Mouse (Mus musculus) embryonic facial prominence, embryonic 10.5 days (tissue): ENCODE data around the gene Aox4. TPM values are rescaled to one million over a fixed set of nuclear protein-coding genes. Genes with fewer than 3 reads are reported as not detected.

Experiments
- DNase-seq: peaks from one replicate; pipeline ENCODE4 v3.0.0-alpha.2; 2017; ENCODE audit warnings: low spot score
- H3K27ac ChIP-seq: fragments of 300-500 bp; sonication (generic); replicated peaks from 2 replicates; pipeline ENCODE4 v1.5.1; 2016; ENCODE audit warnings: mild to moderate bottlenecking
- H3K27me3 ChIP-seq: fragments of 300-500 bp; sonication (generic); replicated peaks from 2 replicates; pipeline ENCODE4 v1.6.1; 2016; ENCODE audit warnings: low read depth, mild to moderate bottlenecking; ENCODE audit not compliant: poor library complexity, severe bottlenecking
- H3K36me3 ChIP-seq: fragments of 300-500 bp; sonication (generic); replicated peaks from 2 replicates; pipeline ENCODE4 v1.6.1; 2016; ENCODE audit warnings: mild to moderate bottlenecking, moderate library complexity
- H3K4me1 ChIP-seq: fragments of 300-500 bp; sonication (generic); 2 replicates; pipeline ENCODE4 v1.6.1; 2016
- H3K4me3 ChIP-seq: fragments of 300-500 bp; sonication (generic); 2 replicates; pipeline ENCODE4 v1.5.1; 2016; ENCODE audit warnings: mild to moderate bottlenecking, moderate library complexity
- H3K9me3 ChIP-seq: fragments of 300-500 bp; sonication (generic); 2 replicates; pipeline ENCODE4 v1.6.1; 2016; ENCODE audit warnings: mild to moderate bottlenecking
- WGBS: fragments of 180-500 bp; shearing (Covaris S2); methylation state at CpG from one replicate; pipeline ENCODE4 v1.1.7; 2016; 5-methylcytosine and 5-hydroxymethylcytosine counted together
- polyA plus RNA-seq: library from polyadenylated mRNA; unstranded; fragments of >200 nt; fragmentation: Nextera tagmentation; extraction: Ambion mirVana; gene quantifications from 2 replicates; pipeline ENCODE4 v1.2.1, GENCODE M21; 2016

The Aox4 gene
- polyA plus RNA-seq: 0.12 TPM in 1 of 2 replicates, not detected in the other

DNA sequence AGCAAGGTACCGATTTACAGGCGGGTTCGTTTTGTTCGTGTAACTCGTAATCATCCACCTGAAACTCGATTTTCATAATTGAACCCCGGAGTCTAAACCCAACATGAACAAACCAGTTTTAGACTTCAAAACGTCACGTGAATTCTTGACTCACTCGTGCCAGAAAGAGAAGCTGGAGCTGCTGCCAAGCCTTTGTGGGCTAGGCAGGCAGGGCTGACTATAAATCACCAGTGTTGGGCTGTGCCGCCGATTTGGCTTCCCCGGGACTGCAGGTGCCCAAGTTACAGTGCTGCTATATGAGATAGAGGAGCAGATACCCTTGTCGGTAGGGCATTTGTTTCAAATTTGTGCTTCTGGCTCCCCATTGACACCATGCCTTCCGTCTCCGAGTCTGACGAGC lies at the start of gene Aox4:
Gene Aox4, plus strand, starts transcription at position 195 of the 400 bp plus-strand sequence.
- 87% methylated on average over 17 of the region's 17 CpGs for WGBS
- Histone ChIP-seq H3K27ac (no peak within 1 kb of the TSS), H3K9me3 (no peaks in the 10 kb centered on the region), H3K36me3 (no peaks in the 10 kb centered on the region), H3K4me1 (peaks cover 7% of the 10 kb centered on the region; the same call in 1 of the 2 replicates), H3K4me3 (no peak within 1 kb of the TSS), H3K27me3 (no peaks in the 10 kb centered on the region)
- DNase-seq: no peak

DNA sequence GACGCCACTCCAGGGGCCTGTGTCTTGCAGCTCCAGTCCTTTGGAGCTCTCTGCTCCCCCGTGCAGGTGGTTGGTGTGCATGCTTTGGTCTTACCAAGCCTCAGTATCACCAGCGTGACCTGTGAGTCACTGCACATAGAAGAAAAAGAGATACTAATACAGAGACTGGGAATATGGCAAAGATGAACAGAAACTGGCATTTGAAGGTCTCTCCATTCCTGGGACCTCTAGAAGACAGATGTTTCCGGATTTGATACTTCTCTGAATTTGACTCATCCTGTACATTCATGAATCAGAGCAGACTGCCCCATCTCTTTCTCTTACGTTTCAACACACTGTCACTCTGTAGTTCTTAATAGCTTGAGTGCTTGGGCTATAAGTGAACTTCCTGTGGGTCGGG lies 40.3 kb upstream of the Aox4 start:
- no peak for DNase-seq
- H3K27ac ChIP-seq: no peak overlapping the region
- no peaks in the 10 kb centered on the region for H3K36me3 ChIP-seq
- H3K4me3 ChIP-seq: no peak overlapping the region
- H3K27me3 ChIP-seq: no peaks in the 10 kb centered on the region
- 73% methylated on average over 6 of the region's 6 CpGs for WGBS
- peaks cover 15% of the 10 kb centered on the region; the same call in 1 of the 2 replicates for H3K4me1 ChIP-seq
- no peaks in the 10 kb centered on the region for H3K9me3 ChIP-seq

DNA sequence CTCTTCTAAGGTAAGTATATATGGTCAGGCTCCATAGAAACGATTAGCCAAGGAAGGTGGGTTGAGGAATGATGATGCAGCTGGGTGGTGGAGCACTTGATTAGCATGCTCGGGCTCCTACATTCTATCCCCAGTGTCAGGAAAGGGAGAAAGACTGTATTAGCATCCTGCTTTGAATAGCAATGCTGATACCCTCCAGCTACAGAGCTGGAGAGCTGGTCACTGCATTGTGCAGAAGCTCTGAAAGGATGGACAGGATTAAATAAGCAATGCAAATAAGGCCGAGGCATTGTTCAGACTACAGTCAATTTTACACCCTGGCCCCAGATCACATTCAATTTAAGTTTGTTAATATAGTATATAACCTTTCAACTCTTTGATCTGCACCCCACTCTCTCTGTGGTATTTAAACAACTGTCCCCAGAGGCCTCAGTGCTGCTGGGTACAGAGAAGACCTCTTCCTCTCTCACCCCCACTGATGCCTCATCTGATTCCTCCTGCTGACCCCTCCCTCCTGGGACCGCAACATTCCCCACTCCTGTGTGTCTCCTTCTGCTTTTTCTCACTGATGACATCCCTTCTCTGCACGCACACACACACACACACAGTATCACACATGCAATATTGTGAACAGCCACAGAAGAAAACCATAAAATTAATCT lies 21.6 kb upstream of the Aox4 start:
- no peak for DNase-seq

DNA sequence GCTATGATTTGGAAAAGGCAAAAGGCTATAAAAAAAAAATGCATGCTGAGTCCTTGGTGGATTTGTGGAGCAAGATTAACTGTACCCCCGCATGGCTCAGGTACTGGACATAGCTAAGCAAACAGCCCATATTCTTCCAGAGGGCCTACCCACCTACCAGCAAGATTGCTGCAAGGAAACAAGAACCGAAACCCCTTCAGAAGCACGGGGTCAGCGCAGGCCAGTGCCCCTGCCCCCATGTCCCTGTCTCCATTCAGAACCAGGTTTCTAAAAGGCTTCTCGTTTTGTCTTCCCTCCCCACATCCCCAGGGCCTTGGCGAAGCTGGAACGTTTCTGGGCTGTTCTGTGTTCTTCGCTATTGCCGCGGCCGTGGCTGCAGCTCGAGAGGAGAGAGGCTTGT lies 15.9 kb upstream of the Aox4 start:
- H3K36me3 ChIP-seq: no peaks in the 10 kb centered on the region
- no peak overlapping the region for H3K27ac ChIP-seq
- no peaks in the 10 kb centered on the region for H3K9me3 ChIP-seq
- WGBS: 84% methylated on average over 12 of the region's 12 CpGs
- no peak overlapping the region for H3K4me3 ChIP-seq
- 0 out of 2 replicates have a peak, but pooled peaks cover 4% of the 10 kb centered on the region for H3K4me1 ChIP-seq
- no peaks in the 10 kb centered on the region; the same call in 1 of the 2 replicates for H3K27me3 ChIP-seq
- no peak for DNase-seq

More for the DNA sequence above, 21.6 kb upstream of the Aox4 start:
- no peaks in the 10 kb centered on the region for H3K4me1 ChIP-seq
- no peak overlapping the region for H3K4me3 ChIP-seq
- WGBS: 60% methylated on average over 5 of the region's 5 CpGs
- H3K9me3 ChIP-seq: no peaks in the 10 kb centered on the region
- H3K36me3 ChIP-seq: no peaks in the 10 kb centered on the region
- no peak overlapping the region for H3K27ac ChIP-seq
- H3K27me3 ChIP-seq: no peaks in the 10 kb centered on the region

DNA sequence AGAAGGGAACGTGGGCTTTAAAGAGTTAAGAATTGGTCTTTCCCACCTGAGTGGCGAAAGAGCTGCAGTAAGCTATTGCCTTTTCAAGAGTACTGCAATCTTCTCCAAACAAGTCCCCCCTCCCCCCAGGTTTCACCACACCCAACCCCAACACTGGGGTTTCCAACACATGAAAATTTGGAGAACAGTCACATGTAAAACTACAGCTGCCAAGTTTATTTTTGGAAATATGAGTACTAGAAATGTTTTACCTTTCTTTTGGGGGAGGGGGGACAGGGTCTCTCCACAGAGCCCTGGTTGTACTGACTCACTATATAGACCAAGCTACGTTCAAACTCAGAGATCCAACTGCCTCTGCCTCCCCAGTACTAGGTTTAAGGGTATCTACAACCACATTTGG lies 15.2 kb upstream of the Aox4 start:
- no peaks in the 10 kb centered on the region; the same call in 1 of the 2 replicates for H3K27me3 ChIP-seq
- no peaks in the 10 kb centered on the region for H3K36me3 ChIP-seq
- H3K4me1 ChIP-seq: 0 out of 2 replicates have a peak, but pooled peaks cover 4% of the 10 kb centered on the region
- no peak overlapping the region for H3K27ac ChIP-seq
- WGBS: 76% methylated on average over 3 of the region's 3 CpGs
- no peak for DNase-seq
- no peaks in the 10 kb centered on the region for H3K9me3 ChIP-seq
- H3K4me3 ChIP-seq: no peak overlapping the region

DNA sequence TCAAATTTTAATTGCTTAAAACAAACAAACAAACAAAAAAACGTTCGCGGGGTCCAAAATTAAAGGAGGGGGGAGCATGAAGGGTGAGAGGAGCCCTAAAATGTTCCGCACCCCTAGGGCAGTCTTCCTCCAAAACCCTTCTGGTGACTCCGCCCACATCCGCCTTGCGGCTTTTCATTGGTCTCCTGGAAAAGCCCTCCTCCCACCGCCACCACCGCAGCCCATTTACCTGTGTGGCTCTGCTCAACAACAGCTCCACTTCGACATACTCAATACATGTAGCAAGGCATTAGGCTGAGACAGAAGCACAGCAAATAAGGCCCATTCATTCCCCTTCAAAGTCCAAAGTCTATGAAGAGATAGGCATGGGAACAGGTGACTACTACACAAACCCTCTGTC lies 14.7 kb upstream of the Aox4 start:
- Histone ChIP-seq H3K27ac (no peak overlapping the region), H3K9me3 (no peaks in the 10 kb centered on the region), H3K27me3 (no peaks in the 10 kb centered on the region; the same call in 1 of the 2 replicates), H3K36me3 (no peaks in the 10 kb centered on the region), H3K4me3 (no peak overlapping the region), H3K4me1 (0 out of 2 replicates have a peak, but pooled peaks cover 4% of the 10 kb centered on the region)
- no peak for DNase-seq
- 14% methylated on average over 10 of the region's 10 CpGs for WGBS

DNA sequence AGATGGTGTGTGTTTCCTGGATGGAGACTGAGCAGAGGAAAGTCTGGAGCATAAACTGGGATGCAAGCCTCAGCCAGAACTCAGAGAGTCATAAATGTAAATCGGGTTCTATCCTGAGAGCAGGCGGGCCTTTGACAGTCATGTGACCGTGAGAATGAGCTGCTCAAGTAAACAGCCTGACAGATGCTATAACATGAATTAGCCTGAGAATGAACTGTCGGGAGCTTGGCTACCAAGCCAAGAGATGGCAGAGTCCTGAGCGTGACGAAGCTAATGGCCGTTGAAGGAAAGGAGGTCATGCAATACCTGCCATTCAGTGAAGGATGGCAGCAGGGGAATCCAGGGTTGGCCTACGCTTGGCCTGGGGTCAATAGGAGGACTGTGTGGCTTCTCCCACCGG lies 13.2 kb upstream of the Aox4 start:
- Histone ChIP-seq H3K4me3 (no peak overlapping the region), H3K36me3 (no peaks in the 10 kb centered on the region), H3K27me3 (no peaks in the 10 kb centered on the region; the same call in 1 of the 2 replicates), H3K4me1 (0 out of 2 replicates have a peak, but pooled peaks cover 4% of the 10 kb centered on the region), H3K27ac (no peak overlapping the region), H3K9me3 (no peaks in the 10 kb centered on the region)
- DNase-seq: no peak
- WGBS: 83% methylated on average over 9 of the region's 9 CpGs

DNA sequence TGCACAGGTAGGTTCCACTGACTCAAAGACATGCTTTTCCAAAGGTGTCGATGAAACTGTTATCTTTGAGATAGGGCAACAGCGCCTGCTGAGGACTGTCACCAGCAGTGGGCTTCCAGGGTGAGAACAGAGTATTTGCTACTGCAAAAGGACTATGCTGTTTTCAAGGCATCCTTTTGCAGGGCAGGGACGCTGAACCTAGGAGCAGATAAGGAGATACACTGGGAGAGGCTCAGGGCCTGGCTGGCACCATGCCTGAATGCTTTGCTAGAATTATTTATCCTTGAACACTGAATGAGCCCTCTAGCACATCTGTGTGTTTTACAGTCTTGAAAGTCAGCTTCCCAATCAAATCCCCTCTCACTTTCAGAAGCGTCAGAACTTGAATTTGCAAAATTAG lies 11.8 kb upstream of the Aox4 start:
- 0 out of 2 replicates have a peak, but pooled peaks cover 4% of the 10 kb centered on the region for H3K4me1 ChIP-seq
- DNase-seq: no peak
- WGBS: 78% methylated on average over 4 of the region's 4 CpGs
- H3K36me3 ChIP-seq: no peaks in the 10 kb centered on the region
- H3K27ac ChIP-seq: no peak overlapping the region
- H3K4me3 ChIP-seq: no peak overlapping the region
- no peaks in the 10 kb centered on the region; the same call in 1 of the 2 replicates for H3K27me3 ChIP-seq
- no peaks in the 10 kb centered on the region for H3K9me3 ChIP-seq

DNA sequence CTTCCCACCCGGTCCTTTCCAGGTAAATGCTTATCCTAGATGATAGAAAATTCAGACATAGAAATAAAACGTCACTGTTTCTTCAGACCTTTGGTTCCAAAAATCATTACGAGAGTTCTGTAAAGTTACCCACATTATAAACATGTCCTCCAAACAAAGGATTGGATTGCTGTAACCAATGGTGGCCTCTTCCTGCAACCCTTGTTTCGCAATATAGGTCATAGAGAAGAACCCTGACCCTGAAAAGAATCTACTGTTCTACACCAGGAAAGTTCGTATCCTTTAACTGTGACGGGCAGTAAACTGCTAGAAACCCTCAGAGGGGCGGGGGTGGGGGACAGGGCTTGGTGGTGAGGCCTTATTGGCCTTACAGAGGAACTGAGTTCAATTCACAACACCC lies 2.6 kb downstream of the Aox4 start:
- 86% methylated on average over 7 of the region's 7 CpGs for WGBS
- peaks cover 7% of the 10 kb centered on the region; the same call in 1 of the 2 replicates for H3K4me1 ChIP-seq
- no peaks in the 10 kb centered on the region for H3K36me3 ChIP-seq
- DNase-seq: no peak
- H3K4me3 ChIP-seq: no peak overlapping the region
- no peaks in the 10 kb centered on the region for H3K27me3 ChIP-seq
- H3K9me3 ChIP-seq: no peaks in the 10 kb centered on the region
- no peak overlapping the region for H3K27ac ChIP-seq

DNA sequence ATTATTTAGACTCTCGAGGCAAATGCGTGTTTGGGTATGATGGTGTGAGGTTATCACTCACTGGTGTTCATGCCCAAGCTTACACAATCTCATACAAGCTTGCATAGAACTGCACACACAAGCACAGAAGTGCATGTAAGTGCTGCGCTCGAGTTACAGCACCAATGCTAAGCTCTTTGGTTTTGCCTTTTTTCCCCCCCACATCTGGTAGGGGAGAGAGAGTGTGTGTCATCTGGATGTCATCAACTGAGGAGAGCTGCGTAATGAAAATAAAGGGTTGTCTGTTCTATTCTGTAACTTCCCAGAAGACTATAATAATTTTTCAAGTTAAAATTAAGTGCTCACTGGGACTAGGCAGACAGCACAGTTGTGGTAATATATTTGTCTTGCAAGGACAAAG lies 3.6 kb downstream of the Aox4 start:
- Histone ChIP-seq H3K4me3 (no peak overlapping the region), H3K9me3 (no peaks in the 10 kb centered on the region), H3K27ac (no peak overlapping the region), H3K27me3 (no peaks in the 10 kb centered on the region), H3K36me3 (no peaks in the 10 kb centered on the region), H3K4me1 (peaks cover 7% of the 10 kb centered on the region; the same call in 1 of the 2 replicates)
- 67% methylated on average over 5 of the region's 5 CpGs for WGBS
- DNase-seq: peak; percentile 15

DNA sequence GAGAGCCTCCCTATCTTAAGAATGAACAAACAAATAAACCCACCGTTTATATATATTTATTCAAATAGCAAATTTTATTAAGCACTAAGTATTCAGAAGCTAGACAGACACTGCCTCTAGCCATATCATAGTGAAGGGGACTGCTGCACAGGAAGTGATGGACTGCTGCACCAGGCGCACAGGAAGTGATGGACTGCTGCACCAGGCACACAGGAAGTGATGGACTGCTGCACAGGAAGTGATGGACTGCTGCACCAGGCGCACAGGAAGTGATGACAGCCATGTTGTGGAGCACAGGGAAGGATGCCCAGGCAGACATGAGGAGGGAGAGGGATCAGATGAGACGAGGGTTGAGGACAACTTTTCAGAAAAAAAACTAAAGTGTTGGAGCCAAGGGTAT lies 5.2 kb downstream of the Aox4 start:
- no peak for DNase-seq
- no peak overlapping the region for H3K27ac ChIP-seq
- no peaks in the 10 kb centered on the region for H3K27me3 ChIP-seq
- H3K4me1 ChIP-seq: peaks cover 7% of the 10 kb centered on the region; the same call in 1 of the 2 replicates
- no peak overlapping the region for H3K4me3 ChIP-seq
- H3K9me3 ChIP-seq: no peaks in the 10 kb centered on the region
- 91% methylated on average over 4 of the region's 4 CpGs for WGBS
- no peaks in the 10 kb centered on the region for H3K36me3 ChIP-seq

DNA sequence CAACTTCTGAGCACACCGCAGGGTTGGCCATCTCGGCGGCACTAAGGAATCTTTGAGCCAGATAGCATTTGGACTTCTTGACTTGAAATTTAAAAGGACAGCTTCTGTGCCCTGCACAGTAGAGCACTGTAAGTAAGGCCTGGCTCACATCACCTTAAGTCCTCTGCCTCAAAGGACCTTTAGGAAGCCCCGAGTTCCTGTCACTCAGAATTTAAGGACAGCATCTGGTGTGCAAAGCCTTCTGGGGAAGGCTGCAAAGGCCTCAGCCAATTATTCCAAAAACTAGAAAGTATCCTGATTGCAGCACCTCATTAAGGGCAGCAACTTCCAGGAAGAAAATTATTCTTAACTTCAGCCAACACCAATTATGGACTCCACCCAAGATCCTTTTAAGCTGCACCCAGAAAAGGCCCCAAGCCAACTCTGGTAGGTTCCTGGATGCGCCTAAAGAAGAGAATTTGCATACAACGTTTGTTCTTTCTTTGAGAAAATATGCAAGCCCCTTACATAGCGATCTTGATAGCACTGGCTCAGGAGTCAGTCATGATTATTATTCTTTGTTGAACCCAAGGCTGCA lies 5.8 kb downstream of the Aox4 start:
- H3K27ac ChIP-seq: no peak overlapping the region
- H3K36me3 ChIP-seq: no peaks in the 10 kb centered on the region
- no peaks in the 10 kb centered on the region for H3K27me3 ChIP-seq
- 89% methylated on average over 7 of the region's 7 CpGs for WGBS
- no peak overlapping the region for H3K4me3 ChIP-seq
- DNase-seq: no peak
- peaks cover 7% of the 10 kb centered on the region; the same call in 1 of the 2 replicates for H3K4me1 ChIP-seq
- H3K9me3 ChIP-seq: no peaks in the 10 kb centered on the region

DNA sequence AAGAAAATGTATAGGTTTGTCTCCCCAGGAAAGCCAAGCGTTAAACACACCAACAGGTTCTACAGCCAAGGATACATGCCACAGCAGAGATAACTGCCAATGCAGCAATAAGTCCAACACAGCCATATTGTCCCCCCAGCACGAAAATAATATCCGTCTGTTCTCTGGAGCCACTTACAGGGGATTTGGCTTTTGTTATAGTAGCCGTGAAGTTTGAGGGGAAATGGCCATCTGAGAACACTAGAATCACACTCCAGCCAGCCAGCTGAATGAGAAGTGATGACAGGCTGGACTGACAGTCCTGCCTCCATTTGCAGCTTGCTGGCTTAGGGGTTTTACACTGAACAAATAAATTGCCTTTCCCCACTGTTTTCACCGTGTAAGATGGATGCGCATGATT lies 10.9 kb downstream of the Aox4 start:
- WGBS: 74% methylated on average over 6 of the region's 6 CpGs
- 0 out of 2 replicates have a peak, but pooled peaks cover 4% of the 10 kb centered on the region for H3K4me1 ChIP-seq
- no peaks in the 10 kb centered on the region for H3K9me3 ChIP-seq
- no peak overlapping the region for H3K4me3 ChIP-seq
- no peak overlapping the region for H3K27ac ChIP-seq
- no peaks in the 10 kb centered on the region for H3K36me3 ChIP-seq
- H3K27me3 ChIP-seq: no peaks in the 10 kb centered on the region
- DNase-seq: no peak
